Mouse (Mus musculus): ENCODE measurements around the gene Mkln1.
"Not testable (repeated sequence)": the region's sequence is repeated elsewhere in the genome, so short reads cannot be mapped to it uniquely, and the experiment has no call there.

DNA sequence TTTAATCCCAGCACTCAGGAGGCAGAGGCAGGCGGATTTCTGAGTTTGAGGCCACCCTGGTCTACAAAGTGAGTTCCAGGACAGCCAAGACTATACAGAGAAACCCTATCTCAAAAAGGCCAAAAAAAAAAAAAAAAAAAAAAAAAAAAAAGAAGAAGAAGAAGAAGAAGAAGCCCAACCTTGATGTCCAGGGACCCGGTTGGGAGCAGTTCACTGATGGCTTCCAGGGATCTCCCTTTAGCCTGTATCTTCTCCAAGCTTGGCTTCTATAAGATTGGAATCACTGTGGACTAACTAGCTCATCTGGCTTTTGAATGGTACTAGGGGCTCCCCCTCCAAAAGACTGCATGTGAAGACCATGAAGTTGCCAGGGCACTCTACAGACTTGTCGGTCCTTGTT, 163.4 kb downstream of the Mkln1 start:
- not testable (repeated sequence) for TF ChIP-seq FLI1 (IDR thresholded peaks at IDR 0.05; ENCODE audit: low read length); GATA1 (IDR thresholded peaks at IDR 0.05; ENCODE audit: borderline replicate concordance, low read length)

All from megakaryocyte, embryonic 14.5 days (primary cell).